Mouse (Mus musculus): ENCODE measurements around the gene Ephb2. TPM values are rescaled to one million over a fixed set of nuclear protein-coding genes. Genes with fewer than 3 reads are reported as not detected.

The Ephb2 gene
- total RNA-seq, 4 experiments from 2014 or later, result 13.2 to 15.0 (median 14.0) TPM

DNA sequence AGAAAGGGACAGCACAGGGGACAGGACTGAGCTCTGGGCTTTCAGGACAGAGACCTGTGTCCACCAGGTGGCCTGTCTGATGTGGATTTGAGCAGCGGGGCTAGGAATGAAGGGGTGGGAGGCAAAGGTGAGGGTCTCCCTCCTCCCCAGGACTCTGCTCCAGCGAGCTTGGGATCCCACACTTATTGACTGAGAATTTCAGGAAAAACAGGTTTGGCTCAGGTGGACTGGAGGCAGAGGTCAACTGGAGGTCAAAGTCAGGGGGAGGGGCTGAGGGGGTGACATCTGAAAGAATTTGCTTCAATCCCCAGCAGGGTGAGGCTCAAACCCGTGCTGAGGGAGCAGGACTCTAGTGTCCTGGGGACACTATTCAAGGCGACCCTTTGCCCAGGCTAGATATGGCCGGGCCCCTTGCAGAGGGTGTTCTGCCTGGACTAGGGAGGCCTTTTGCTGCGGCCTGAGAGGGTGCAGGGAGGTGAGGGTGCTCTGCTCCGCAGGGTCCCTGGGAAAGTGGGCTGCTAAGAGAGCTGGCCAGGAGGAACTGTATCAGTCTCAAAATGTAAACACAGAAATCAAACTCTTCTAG is 103.2 kb downstream of the Ephb2 start:
- DNase-seq (ENCODE audit: low spot score in 2 of 2), result no peak

DNA sequence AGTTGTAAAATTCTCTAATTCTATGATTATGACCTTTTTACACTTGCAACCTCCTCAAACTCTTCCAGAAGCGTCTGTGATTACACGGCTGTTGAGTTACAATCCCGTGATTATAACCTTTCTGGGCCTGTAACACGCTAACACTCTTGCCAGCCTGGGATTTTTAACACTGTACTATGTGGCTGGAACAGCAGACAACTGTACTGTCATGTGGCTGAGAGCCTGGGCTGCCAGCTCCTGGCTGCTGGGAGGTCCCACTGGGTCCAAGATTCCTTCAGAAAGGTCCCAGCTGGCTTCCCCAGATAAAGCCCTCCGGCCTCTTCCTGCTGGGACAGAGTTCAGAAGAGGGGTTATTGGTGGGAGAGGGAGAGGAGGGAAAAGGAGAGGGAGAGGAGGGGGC is 104.0 kb downstream of the Ephb2 start:
- DNase-seq (ENCODE audit: low spot score in 2 of 2), result no peak

DNA sequence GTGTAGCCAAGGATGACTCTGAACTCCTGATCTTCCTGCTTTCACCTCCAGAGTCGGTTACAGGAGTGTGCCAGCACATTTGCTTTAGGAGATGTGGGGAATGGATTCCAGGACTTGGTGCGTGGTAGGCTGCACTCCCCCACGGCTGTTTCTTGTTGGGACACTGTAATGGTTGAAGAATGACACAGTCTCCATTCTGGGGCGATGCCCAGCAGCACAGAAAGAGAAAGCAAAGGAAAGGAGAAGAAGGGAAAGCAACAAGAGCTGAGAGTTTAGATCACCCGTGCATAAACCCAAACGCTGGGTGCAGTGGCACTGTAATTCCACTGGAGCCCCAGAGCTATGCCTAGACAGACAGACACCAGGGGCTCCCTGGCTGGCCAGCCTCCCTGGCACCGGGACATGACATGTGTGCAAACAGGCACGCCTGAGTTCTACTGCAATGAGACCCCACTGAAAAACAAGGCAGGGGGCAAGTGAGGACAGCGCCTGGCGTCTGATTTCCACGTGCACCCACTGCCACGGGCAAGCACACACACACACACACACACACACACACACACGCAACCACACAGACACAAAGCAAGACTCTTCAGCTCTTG is 104.7 kb downstream of the Ephb2 start:
- DNase-seq (ENCODE audit: low spot score in 2 of 2), result no peak

DNA sequence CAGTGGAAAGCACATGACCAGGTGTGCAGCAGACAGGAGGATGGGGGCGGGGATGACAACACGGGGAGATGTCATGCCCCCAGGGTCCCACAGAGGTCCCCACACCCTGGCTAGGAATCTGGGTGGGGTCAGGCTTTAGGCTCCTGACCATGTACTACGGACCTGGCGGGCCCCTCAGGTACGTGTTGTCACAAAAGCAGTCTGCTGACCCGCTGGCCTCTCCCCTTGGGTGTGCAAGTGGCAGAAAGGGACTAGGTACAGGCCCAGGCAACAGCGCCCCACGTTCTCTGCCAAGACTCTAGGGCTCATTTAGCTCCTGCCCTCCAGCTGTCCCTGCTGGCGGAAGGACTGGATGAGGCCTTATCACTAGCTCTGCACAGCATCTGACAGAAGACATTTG is 105.3 kb downstream of the Ephb2 start:
- no peak for DNase-seq (ENCODE audit: low spot score in 2 of 2)

DNA sequence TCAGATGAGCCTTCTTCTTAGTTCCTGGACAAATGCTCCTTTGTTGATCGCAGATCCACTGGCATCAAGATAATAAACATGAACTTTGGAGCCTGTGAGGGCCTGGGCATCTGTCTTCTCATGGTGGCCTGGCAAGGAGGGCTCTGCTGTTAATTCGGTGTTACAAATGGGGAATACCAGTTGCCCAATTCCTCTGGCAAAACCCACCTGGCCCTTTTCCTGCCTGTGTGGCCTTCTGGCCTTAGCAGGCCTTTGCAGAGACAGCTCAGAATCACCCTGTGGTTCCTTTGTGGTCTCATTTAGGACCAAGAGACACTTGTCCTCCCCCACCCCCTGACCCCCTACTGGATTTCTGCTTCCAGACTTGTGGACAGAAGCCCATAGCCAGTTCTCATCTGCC is 106.2 kb downstream of the Ephb2 start:
- DNase-seq (ENCODE audit: low spot score in 2 of 2), result no peak

DNA sequence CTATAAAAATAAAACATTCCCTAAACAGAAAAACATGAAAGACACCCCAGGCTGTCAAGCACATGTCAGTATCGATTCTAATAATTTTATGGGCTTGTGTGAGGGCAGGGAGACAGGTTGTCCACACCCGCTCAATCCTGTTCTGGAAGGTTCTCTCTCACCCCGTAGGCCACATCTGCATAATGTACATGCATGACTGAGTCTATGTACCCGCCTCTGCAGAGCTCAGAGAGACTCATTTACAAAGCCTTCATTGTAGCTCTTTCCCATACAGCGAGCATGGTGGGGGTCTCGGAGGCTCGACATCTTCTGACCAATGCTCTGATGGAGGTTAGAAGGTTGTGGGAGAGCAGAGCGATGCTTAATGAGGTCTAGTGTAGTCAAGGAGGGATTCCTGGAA is 108.8 kb downstream of the Ephb2 start:
- DNase-seq (ENCODE audit: low spot score in 2 of 2), result no peak

DNA sequence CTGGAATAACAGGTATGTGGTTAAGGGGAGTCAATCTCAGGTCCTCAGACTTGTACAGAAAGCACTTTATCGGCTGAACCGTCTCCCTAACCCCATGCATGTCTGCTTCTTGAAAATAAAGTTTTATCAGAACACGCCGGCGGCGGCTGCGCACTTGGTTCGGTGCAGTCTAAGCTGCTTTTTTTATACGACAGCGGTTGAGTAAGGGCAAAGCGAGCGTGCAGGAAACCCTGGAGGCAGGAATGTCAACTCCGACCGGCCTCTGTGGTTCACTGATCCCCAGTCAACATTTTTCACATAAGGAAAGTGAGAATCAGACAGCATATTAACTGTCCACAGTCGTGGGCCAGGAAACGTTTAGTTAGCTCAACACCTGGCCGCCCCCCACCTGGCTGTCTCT is 111.1 kb downstream of the Ephb2 start:
- no peak for DNase-seq (ENCODE audit: low spot score in 2 of 2)

DNA sequence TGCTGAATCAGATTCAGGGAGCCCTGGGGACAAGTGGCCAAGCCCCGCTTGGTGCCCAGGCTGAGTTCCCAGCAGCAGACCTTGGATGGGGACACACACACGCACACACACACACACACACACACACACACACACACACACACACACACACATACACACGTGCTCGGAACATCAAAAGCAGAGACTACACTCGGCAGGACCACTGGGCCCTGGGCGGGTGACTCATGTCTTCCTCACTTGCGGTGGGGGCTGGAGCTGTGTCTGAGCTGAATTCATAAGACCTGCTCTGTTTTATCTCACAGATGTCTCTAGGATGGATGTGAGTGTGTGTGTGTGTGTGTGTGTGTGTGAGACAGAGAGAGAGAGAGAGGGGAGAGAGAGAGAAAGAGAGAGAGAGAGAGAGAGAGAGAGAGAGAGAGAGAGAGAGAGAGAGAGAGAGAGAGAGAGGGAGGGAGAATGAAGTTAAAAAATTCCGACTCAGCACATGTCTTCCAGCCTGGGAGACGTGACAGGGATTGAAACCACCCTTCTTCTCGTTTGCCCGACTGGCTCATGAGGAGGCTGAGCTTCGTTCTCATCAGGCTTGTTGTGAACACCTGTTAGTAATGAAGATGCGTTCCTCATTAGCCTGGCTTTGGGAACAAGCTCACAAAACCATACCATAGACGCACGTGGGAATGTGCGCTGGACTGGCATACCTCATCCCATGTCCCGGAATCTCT is 113.3 kb downstream of the Ephb2 start:
- peak in 1 of 2 experiments; percentile 51 for DNase-seq (ENCODE audit: low spot score in 2 of 2)

DNA sequence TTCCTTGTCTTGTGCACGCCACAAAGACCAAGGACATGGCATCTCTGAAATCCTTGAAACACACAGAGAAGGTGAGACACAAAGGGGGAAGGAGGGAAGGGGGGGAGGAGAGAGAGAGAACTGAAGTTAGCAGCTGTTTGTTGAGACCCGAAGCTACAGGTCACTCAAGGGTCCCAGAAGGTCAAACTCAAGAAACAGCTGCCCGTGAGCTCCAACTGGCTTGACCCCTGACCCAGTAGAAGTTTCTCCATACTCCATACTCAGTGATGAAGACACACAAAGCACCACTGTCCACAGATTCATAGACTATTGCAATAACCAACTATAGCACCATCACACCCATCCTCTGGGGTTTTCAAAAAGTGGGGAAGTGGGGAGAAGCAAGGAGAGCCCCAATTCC is 113.9 kb downstream of the Ephb2 start:
- DNase-seq (ENCODE audit: low spot score in 2 of 2), result no peak

DNA sequence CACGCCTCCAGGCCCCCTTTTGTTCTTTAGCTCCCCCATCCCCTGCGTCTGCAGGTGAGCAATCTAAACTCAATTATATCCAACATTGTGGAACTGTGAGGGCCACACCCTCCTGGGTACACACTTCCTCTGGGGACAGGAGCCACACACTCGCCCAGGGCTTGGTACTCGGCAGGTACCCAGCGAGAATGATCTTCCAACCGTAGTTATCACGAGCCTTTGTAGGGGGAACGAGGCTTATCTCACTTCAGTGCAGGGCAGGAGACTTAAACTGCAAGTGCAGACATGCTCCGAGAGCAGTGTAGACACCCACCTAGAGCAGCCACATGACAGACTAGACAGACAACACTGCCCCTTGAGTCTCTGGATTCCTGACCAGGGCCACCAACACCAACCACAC is 115.8 kb downstream of the Ephb2 start:
- no peak for DNase-seq (ENCODE audit: low spot score in 2 of 2)

DNA sequence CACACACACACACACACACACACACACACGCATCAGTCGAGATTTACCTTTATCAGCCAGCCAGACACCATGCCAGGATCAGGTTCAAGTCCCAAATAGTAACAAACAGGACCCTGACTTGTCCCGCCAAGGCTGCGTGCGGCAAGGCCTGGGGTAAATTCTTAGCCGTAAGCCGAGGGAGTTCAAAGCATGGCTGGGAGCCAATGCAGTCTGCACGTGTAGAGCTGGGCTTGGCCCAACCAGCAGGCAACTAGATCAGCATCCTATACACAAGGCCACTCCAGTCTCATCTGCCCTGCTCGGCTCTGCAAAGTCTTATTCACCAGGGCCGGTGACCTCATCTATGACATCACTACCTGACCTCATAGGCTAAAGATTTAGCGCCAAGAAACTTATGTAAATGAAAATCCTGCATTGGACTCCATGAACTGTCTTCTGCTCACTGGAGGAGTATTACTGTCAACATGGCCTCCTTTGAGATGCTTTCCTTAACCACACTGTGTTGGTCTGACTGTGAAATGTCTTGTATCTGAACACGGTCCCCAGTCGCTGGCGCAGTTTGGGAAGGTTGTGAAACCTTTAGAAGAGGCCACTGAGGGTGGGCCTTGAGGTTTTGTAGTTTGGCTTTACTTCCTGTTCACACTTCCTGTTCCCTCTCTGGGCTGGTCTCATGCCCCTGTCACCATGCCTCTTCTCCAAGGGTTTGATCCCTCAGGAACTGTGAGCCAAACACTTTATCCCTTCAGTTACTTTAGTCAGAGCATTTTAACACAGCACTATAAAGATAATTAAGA is 117.4 kb downstream of the Ephb2 start:
- DNase-seq (ENCODE audit: low spot score in 2 of 2), result no peak

DNA sequence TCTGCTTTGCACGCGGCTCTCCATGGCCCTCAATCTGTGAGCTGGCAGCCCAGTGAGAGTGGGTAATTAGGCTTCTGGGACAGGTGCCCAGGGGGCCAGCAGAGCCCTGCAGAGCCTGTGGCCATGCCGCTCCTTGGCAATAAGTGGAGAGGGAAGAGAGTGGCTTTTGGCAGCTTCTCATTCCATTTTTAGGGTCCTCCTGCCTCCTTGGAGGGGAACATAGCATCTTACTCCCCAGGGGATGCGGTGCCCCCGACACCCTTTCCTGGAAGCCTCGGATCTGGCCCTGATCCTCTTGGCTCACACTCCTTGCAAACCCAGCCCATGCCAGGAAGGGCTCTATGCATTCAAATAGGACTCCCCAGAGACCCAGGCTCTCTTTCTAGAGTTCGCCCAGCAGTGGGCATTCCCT is 119.2 kb downstream of the Ephb2 start:
- no peak for DNase-seq (ENCODE audit: low spot score in 2 of 2)

DNA sequence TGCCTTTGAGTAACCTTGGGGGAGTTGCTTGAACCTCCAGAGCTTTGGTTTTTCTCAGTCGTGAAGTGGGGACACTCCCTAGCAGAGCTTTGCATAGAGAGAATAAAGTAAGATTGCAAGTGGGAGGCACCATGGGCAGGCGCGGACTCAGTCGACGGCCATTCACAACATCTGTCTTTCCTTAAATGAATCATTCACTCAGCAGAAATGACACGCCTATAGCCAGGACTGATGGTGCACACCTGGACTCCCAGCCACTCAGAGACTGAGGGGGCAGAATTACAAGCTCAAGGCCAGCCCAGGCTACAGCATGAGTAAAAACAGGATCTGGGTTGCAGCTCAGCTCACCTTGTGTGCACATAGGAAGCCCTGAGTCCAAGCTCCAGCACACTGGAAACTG is 121.3 kb downstream of the Ephb2 start:
- DNase-seq (ENCODE audit: low spot score in 2 of 2), result no peak

DNA sequence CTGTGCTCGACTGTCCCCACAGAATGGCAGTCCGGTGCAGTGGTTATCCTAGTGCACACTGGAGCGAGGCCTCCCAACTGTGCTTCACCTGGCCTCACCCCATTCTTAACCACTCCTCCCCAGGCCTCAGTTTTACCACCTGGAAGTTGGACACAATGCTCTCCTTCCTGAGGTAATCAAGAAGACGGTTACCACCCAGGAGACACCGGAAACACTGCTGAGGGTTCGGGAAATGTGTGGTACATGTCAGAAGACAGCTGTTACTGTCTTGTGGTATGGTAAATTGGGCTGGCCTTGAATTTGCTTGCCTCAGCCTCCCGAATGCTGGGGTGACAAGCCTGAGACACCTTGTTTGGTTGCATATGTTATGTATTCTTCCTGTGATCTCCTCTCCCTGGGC is 121.9 kb downstream of the Ephb2 start:
- DNase-seq (ENCODE audit: low spot score in 2 of 2), result no peak

DNA sequence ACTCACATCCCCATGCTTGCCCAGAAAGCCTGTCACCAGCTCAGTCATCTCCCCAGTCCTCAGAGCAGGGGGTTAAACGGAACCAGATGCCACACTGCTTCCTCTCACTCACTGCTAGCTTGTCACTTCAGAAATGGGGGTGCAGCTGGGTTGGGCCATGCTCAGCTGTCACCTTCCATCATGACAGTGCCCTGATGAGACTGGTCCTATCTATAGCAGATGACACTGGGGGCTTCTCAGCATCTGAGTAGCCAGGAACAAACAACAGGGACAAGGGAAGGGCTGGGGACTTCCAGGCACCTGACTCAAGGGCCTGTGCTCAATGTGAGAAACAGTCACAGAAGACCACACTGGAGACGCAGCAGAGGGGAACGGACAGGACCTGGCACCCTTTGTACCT is 122.4 kb downstream of the Ephb2 start:
- no peak for DNase-seq (ENCODE audit: low spot score in 2 of 2)

DNA sequence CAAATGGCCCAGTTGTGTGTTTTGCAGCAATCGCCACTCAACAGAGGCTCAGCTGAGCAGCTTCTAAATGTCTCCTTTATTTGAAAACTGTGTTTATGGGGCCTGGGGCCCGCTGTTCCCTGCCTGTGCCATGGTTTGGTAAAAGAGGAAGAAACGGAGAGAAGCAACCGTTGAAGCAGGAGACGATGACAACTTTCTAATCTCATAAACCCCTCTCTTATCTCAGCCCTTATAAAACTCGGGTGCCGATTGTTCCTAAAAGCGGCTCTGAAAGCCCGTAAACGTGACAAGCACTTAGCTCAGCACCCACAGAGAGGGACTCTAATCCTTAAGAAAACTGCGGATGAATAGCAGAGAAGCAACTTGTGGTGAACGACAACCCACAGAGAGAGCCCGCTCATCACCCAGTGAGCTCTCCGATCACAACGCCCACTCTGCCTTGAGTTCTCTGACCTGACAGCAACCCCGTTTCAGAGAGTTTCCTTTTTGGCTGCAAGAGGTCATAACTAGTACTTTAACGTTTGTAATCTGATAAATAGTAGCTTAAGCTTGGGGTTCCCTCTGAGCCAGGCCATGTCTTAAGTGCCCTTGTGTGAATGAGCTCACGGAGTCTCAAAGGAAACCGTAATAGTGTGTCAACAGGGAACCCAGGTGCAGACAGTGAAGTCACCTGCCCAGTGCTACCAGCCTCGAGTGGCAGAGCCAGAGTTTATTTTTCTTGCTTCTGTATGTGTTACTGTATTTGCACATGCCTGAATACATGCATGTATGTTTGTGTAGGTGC is 123.6 kb downstream of the Ephb2 start:
- DNase-seq (ENCODE audit: low spot score in 2 of 2), result no peak

DNA sequence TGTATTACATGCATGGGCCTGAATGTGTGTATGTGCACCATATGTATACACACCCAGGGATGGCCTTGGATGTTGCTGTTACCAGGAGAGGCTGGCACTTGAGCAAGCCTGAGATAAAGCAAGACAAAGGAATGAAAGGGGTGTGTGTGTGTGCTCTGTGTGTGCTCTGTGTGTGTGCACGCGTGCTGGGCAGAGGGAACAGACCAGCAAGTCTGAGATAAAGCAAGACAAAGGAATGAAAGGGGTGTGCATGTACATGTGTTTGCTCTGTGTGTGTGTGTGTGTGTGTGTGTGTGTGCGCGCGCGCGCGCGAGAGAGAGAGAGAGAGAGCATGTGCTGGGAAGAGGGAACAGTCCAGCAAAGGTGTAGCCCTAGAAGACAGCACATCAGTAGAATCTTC is 125.4 kb downstream of the Ephb2 start:
- DNase-seq (ENCODE audit: low spot score in 2 of 2), result no peak

DNA sequence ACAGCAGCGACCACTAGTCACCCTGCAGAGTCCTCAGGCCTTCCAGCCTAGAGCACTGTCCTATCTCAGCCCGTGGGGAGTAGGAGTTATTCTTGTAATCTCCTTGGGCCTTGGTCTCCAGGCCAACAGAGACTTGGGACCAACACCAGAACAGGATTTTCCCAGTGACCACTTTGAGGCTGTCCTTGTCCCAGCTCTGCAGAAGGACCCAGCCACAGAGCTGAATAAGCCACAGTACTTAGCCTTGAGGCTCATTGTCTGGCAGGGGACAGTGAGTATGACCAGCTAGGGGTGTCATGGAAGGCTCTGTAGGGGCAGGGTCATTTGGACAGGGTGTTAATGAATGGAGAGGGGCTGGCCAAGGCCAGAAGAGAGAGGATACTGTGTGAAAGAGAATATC is 126.8 kb downstream of the Ephb2 start:
- no peak for DNase-seq (ENCODE audit: low spot score in 2 of 2)

DNA sequence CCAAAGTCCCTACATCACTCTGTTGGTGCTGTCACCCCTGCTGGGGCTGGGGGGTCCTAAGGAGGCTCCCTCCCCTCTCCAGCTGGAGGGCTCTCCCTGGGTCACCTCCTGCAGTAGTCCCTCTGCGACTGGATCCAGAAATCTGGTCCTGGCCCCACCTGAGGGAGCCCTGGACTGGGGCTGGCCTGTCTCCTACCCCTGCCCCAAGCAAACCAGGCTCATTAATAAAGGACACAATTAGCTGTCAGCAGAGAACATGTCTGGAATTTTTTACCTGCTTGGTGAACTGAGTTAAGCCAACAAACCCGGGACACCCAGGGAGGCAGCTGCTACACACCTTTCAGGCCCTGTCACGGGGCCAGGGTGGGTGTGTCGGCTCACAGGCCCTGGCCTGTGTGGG is 129.1 kb downstream of the Ephb2 start:
- no peak for DNase-seq (ENCODE audit: low spot score in 2 of 2)

DNA sequence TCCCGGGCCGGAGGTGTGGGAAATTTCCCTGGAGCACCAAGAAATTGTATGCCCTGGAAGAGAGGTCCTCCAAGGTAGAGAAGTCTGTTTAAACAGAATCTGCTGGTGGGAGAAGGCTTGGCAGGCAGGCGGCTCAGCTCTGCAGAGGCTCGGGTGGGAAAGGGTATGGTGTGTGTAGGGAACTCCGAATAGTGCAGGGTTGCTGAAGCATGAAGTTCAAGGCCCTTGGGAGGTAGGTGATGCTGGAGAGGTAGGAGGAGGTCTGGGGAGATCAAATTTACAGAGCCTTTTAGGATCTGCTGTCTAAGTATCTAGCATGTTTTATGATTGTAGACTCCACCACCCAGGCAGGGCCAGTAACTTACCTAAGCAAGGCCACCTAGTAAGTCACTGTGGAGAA is 130.7 kb downstream of the Ephb2 start:
- DNase-seq (ENCODE audit: low spot score in 2 of 2), result no peak

DNA sequence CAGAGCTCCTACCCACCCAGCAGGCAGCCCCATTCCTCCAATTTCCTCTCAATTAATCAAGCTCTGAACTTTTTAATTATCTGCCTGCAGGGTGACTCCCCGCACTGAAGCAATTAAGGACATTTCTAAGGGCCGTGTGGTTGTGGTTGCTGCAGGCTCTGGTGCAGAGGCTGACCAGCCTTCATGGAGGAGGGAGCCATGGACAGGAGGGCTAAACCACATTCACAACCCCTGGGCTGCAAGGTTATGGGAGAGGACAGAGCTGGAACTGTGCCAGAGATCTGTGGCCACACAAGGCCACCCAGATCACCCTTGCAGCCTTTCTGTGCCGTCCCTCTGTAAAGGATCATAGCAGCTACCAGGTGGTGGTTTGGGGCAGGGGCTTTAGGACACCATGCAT is 131.2 kb downstream of the Ephb2 start:
- no peak for DNase-seq (ENCODE audit: low spot score in 2 of 2)

DNA sequence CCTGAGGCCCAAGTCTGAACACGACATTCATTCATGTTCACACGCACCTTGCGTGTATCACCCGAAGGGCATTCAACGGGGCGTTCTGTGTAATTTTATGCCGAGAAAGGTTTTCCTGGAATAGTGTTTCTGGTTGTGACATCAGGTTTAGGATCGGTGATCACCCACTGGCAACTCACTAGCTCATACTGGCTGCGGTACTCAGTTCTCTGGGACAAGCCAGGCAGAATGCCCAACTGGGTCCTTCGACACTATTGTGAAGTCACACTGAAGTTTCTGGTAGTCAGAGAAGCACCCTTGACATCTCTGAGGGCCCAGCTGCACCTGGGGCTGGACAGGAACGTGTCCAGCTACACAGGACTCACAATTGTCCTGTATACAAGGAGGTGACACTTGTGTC is 132.4 kb downstream of the Ephb2 start:
- no peak for DNase-seq (ENCODE audit: low spot score in 2 of 2)

Data from left cerebral cortex, adult 8-10 months (tissue).